ENCODE assay signal across 8 mouse cellular contexts in the genomic region with DNA sequence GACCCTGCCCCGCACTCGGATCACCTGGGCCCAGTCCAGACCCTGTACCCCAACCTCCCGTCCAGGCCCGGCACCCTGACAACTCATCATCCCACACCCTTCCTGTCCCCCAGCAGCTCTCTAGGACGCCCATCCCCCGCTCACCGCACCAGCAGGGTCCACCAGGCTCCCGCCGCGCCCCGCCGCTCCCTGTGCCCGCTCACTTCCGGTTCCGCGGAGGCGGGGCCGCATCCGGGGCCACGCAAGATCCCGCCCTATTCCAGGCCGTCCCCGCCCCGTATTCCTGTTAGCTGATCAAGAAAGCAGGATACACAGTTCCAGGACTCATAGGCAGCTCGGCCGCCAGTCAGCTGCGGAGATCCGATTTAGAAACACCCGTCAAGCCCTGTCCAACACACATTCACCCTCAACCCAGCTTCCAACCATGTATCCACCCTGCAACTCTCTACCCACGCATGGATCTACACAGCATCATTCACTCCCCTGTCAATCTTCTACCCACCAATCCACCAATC. TPM values are rescaled to one million over a fixed set of nuclear protein-coding genes. Genes with fewer than 3 reads are reported as not detected.
DNase-seq lines count a peak whose midpoint lies in the region; ATAC-seq and TF ChIP-seq lines count a peak whose summit lies in the region.

Gene Cttn (minus strand): TSS at position 465 of the 515 bp plus-strand sequence.

- peaks cover 0 to 14% of the 10 kb centered on the region in 2 experiments; a peak in 2 of 4 replicates for H3K4me1 ChIP-seq in ES-E14 (ENCODE audit: control insufficient read depth in 2 of 2, insufficient read depth in 2 of 2, low read length in 2 of 2, poor library complexity in 1 of 2)
- H3K4me1 ChIP-seq in cerebellum, adult 2 months (ENCODE audit: control insufficient read depth, insufficient read depth, low read length), result peaks cover 13% of the 10 kb centered on the region; the same call in 1 of the 2 replicates
- peaks cover 19% of the 10 kb centered on the region for H3K4me1 ChIP-seq in forebrain, embryonic 16.5 days (replicated peaks; ENCODE audit: control insufficient read depth, insufficient read depth, low read length)
- peaks cover 28% of the 10 kb centered on the region for H3K4me1 ChIP-seq in liver, embryonic 15.5 days (replicated peaks)
- H3K4me1 ChIP-seq in neural tube, embryonic 14.5 days (ENCODE audit: control insufficient read depth, insufficient read depth, low read length), result peaks cover 12% of the 10 kb centered on the region

- no peaks in the 10 kb centered on the region for H3K9me3 ChIP-seq in ES-E14 (ENCODE audit: control insufficient read depth, insufficient read depth, low read depth, low read length)
- no peaks in the 10 kb centered on the region for H3K9me3 ChIP-seq in forebrain, embryonic 16.5 days (ENCODE audit: control insufficient read depth, low read length)
- H3K9me3 ChIP-seq in liver, embryonic 15.5 days (replicated peaks), result no peaks in the 10 kb centered on the region
- no peaks in the 10 kb centered on the region for H3K9me3 ChIP-seq in neural tube, embryonic 14.5 days (ENCODE audit: control insufficient read depth, low read length)

- peak; percentile 81 for DNase-seq in ES-E14 (ENCODE audit: low read depth, low spot score)
- DNase-seq in cerebellum, adult 2 months, result peak; percentile 86 to 87
- peak; percentile 90 to 93 for DNase-seq in heart, postnatal 14 days
- peak; percentile 60 for DNase-seq in large intestine, adult 2 months (ENCODE audit: low read depth, low spot score)
- DNase-seq in testis, postnatal 10 days (ENCODE audit: low spot score), result peak; percentile 95

- peak within 1 kb of the TSS; percentile 92 to 99 for H3K4me3 ChIP-seq in ES-E14 (ENCODE audit: insufficient read depth in 1 of 2, low read depth in 1 of 2, low read length in 2 of 2, poor library complexity in 1 of 2, severe bottlenecking in 1 of 2)
- peak within 1 kb of the TSS; percentile 89 for H3K4me3 ChIP-seq in cerebellum, adult 2 months (replicated peaks; ENCODE audit: insufficient read depth, low read depth, low read length)
- peak within 1 kb of the TSS; percentile 99 for H3K4me3 ChIP-seq in forebrain, embryonic 16.5 days (replicated peaks; ENCODE audit: low read length)
- H3K4me3 ChIP-seq in liver, embryonic 15.5 days (replicated peaks), result peak within 1 kb of the TSS; percentile 83
- peak within 1 kb of the TSS; percentile 80 for H3K4me3 ChIP-seq in neural tube, embryonic 14.5 days (ENCODE audit: low read depth, low read length)

- H3K9ac ChIP-seq in ES-E14 (ENCODE audit: insufficient read depth, low read depth, low read length, poor library complexity, severe bottlenecking), result peak within 1 kb of the TSS; percentile 89
- H3K9ac ChIP-seq in forebrain, embryonic 16.5 days (replicated peaks; ENCODE audit: low read depth, low read length), result peak within 1 kb of the TSS; percentile 96
- H3K9ac ChIP-seq in liver, embryonic 15.5 days, result peak within 1 kb of the TSS; percentile 84
- peak within 1 kb of the TSS; percentile 91 for H3K9ac ChIP-seq in neural tube, embryonic 14.5 days (replicated peaks; ENCODE audit: low read depth, low read length)

- peak within 1 kb of the TSS; percentile 89 for H3K4me2 ChIP-seq in forebrain, embryonic 16.5 days (ENCODE audit: low read length)
- peak within 1 kb of the TSS; percentile 91 for H3K4me2 ChIP-seq in liver, embryonic 15.5 days
- H3K4me2 ChIP-seq in neural tube, embryonic 14.5 days (ENCODE audit: low read depth, low read length), result peak within 1 kb of the TSS; percentile 93

- ATAC-seq in forebrain, embryonic 16.5 days, result peak; percentile 98
- peak; percentile 87 for ATAC-seq in liver, embryonic 15.5 days (ENCODE audit: insufficient read depth)
- ATAC-seq in neural tube, embryonic 14.5 days (ENCODE audit: low read depth), result peak; percentile 96

- no peak for TF ChIP-seq CTCF in cerebellum, adult 2 months (IDR thresholded peaks at IDR 0.05; ENCODE audit: borderline replicate concordance, insufficient read depth, low read depth, low read length)

- intact Hi-C loops in heart, postnatal 14 days (cut with DNase I), result no loop called here

- in situ Hi-C loops in ES-E14 (cut with MboI; ENCODE audit: low sequenced_read_pairs in 2 of 2, unreplicated experiment in 2 of 2), result no loop called here

- peaks cover 2% of the 10 kb centered on the region; the same call in 1 of the 2 replicates for H3K36me3 ChIP-seq in ES-E14 (ENCODE audit: control insufficient read depth, insufficient read depth, low read length, poor library complexity, severe bottlenecking)
- H3K36me3 ChIP-seq in forebrain, embryonic 16.5 days (ENCODE audit: control insufficient read depth, insufficient read depth), result no peaks in the 10 kb centered on the region
- H3K36me3 ChIP-seq in liver, embryonic 15.5 days (replicated peaks), result peaks cover 2% of the 10 kb centered on the region; the same call in 1 of the 2 replicates
- H3K36me3 ChIP-seq in neural tube, embryonic 14.5 days (ENCODE audit: control insufficient read depth, insufficient read depth, low read length), result no peaks in the 10 kb centered on the region

- H3K27me3 ChIP-seq in cerebellum, adult 2 months (ENCODE audit: control insufficient read depth, insufficient read depth, low read length), result no peaks in the 10 kb centered on the region
- H3K27me3 ChIP-seq in forebrain, embryonic 16.5 days (replicated peaks; ENCODE audit: control insufficient read depth, insufficient read depth, low read length), result no peaks in the 10 kb centered on the region
- no peaks in the 10 kb centered on the region for H3K27me3 ChIP-seq in liver, embryonic 15.5 days
- no peaks in the 10 kb centered on the region for H3K27me3 ChIP-seq in neural tube, embryonic 14.5 days (ENCODE audit: control insufficient read depth, insufficient read depth, low read length)

- under 1% methylated on average over 30 of the region's 30 CpGs for WGBS in cerebellum, adult 2 months
- WGBS in forebrain, embryonic 16.5 days, result 1% methylated on average over 30 of the region's 30 CpGs
- 3% methylated on average over 30 of the region's 30 CpGs for WGBS in large intestine, adult 2 months
- WGBS in liver, embryonic 15.5 days (ENCODE audit: insufficient replicate concordance), result 4% methylated on average over 30 of the region's 30 CpGs
- WGBS in neural tube, embryonic 14.5 days, result under 1% methylated on average over 30 of the region's 30 CpGs

- peak within 1 kb of the TSS; percentile 28; the same call in 1 of the 2 replicates for H3K27ac ChIP-seq in ES-E14 (ENCODE audit: insufficient read depth, low read depth, low read length, poor library complexity, severe bottlenecking)
- peak within 1 kb of the TSS; percentile 25 for H3K27ac ChIP-seq in cerebellum, adult 2 months (ENCODE audit: insufficient read depth, low read length)
- H3K27ac ChIP-seq in forebrain, embryonic 16.5 days (ENCODE audit: low read length), result peak within 1 kb of the TSS; percentile 68
- peak within 1 kb of the TSS; percentile 69 for H3K27ac ChIP-seq in liver, embryonic 15.5 days (replicated peaks)
- H3K27ac ChIP-seq in neural tube, embryonic 14.5 days (ENCODE audit: low read depth, low read length), result peak within 1 kb of the TSS; percentile 77

- TF ChIP-seq POLR2A in cerebellum, adult 2 months (IDR thresholded peaks at IDR 0.05; ENCODE audit: borderline replicate concordance, insufficient read depth, low read length), result peak; percentile 72; the same call in 1 of the 2 replicates

TF ChIP-seq in ES-E14, 5 proteins besides CTCF, POLR2A, EP300 and RAD21:
- no peak for TF ChIP-seq MAFK (IDR thresholded peaks at IDR 0.05; ENCODE audit: insufficient read depth, low read depth, low read length)
- no peak for TF ChIP-seq HCFC1 (IDR thresholded peaks at IDR 0.05; ENCODE audit: borderline replicate concordance, insufficient read depth, low read length)
- no peak for TF ChIP-seq ZNF384 (IDR thresholded peaks at IDR 0.05; ENCODE audit: low read depth, low read length)
- TF ChIP-seq ZC3H11A (IDR thresholded peaks at IDR 0.05; ENCODE audit: borderline replicate concordance, low read depth, low read length), result no peak
- no peak for TF ChIP-seq CHD2 (IDR thresholded peaks at IDR 0.05; ENCODE audit: low read depth, low read length)

RNA-seq across cellular contexts. Expression of gene Cttn, which starts in this region (rescaled TPM):
- 86.6 and 113 TPM in 2 replicates for total RNA-seq in ES-E14 (2012; rRNA removed)
- polyA plus RNA-seq in cerebellum, adult 2 months (2012; rRNA removed), result 119 and 131 TPM in 2 replicates
- polyA plus RNA-seq in forebrain, embryonic 16.5 days (2015; fragmentation: Nextera tagmentation; extraction: Ambion mirVana), result 181 and 189 TPM in 2 replicates
- 10 to 100 TPM; 46.5 to 47.0 TPM for total RNA-seq in heart, postnatal 14 days (2021)
- polyA plus RNA-seq in large intestine, adult 2 months (2012; rRNA removed), result 126 and 155 TPM in 2 replicates
- 32.9 and 35.8 TPM in 2 replicates for polyA plus RNA-seq in liver, embryonic 15.5 days (2015; fragmentation: Nextera tagmentation; extraction: Ambion mirVana)
- 144 and 167 TPM in 2 replicates for polyA plus RNA-seq in neural tube, embryonic 14.5 days (2014; fragmentation: Nextera tagmentation; extraction: Ambion mirVana)

Comparison
In these comparisons a context has a peak if more than half of its experiments do, and no peak if none do; other contexts are left out.
1. Peak in every context shown above with its lines: DNase-seq, ATAC-seq, H3K4me3 ChIP-seq and H3K27ac ChIP-seq.
2. H3K27ac ChIP-seq: peak in every context shown above with its lines; median percentile 77 in neural tube, embryonic 14.5 days; 69 in liver, embryonic 15.5 days; 68 in forebrain, embryonic 16.5 days; 28 in ES-E14; 25 in cerebellum, adult 2 months.